Comparison of ENCODE assay signal across 14 mouse cellular contexts in genomic region chr2:152372661-152373060, GRCm38 (mm10). TPM values are rescaled to one million over a fixed set of nuclear protein-coding genes. Genes with fewer than 3 reads are reported as not detected.
"Had no signal": no experiment of that assay in that cellular context is flagged by ENCODE, and none has a peak within 500 bp of the region (broad histone marks: within the 10 kb centered on the region; RNA-seq: fewer than 3 reads in every experiment).

No protein-coding gene starts in this region.

- H3K36me3 ChIP-seq: neural tube, embryonic 13.5 days; neural tube, embryonic 15.5 days; stomach, embryonic 15.5 days had no signal

- H3K4me2 ChIP-seq: neural tube, embryonic 13.5 days; neural tube, embryonic 15.5 days; stomach, embryonic 15.5 days had no signal

- DNase-seq: retina, postnatal 1 day; right cerebral cortex, adult 18-20 months; right cerebral cortex, postnatal 14 days; right cerebral cortex, postnatal 25 days; right cerebral cortex, postnatal 4 days; spleen, adult 18-20 months had no signal

- H3K27ac ChIP-seq: neural tube, embryonic 13.5 days; neural tube, embryonic 15.5 days; stomach, embryonic 15.5 days; stomach, postnatal 0 days had no signal

- H3K9ac ChIP-seq: neural tube, embryonic 13.5 days; neural tube, embryonic 15.5 days; stomach, embryonic 15.5 days had no signal

- H3K27me3 ChIP-seq: neural tube, embryonic 13.5 days; neural tube, embryonic 15.5 days had no signal

- H3K4me3 ChIP-seq: neural tube, embryonic 13.5 days; neural tube, embryonic 15.5 days; stomach, embryonic 15.5 days had no signal

- H3K9me3 ChIP-seq: neural tube, embryonic 13.5 days; neural tube, embryonic 15.5 days; stomach, embryonic 15.5 days had no signal

RNA-seq across cellular contexts. Expression of gene Nrsn2, which starts 3.8 kb away (rescaled TPM):
- total RNA-seq: neutrophil, adult 5-6 weeks had no signal
- polyA plus RNA-seq: spleen, adult 2 months; thymus, postnatal 0 days; urinary bladder, adult 2 months had no signal
